Mouse (Mus musculus) layer of hippocampus, adult 6 months (tissue): Measurements from ENCODE around the gene Olfr1438-ps1. TPM values are rescaled to one million over a fixed set of nuclear protein-coding genes. Genes with fewer than 3 reads are reported as not detected.

Experiments
- long read RNA-seq, 2 experiments: library from polyadenylated mRNA; unstranded; transcript quantifications; one replicate each; pipeline ENCODE4 v2.0.0; 2019 to 2020
- polyA plus RNA-seq: library from polyadenylated mRNA; unstranded; fragments of <200 nt; fragmentation: Nextera tagmentation; gene quantifications from 2 replicates; pipeline ENCODE4 v1.2.3, GENCODE M21; 2021

Gene Olfr1438-ps1
- not detected in 2 replicates for polyA plus RNA-seq
- long read RNA-seq, experiment 1 = 0 reads
- long read RNA-seq, experiment 2 = 0 reads

GRCm38 (mm10) chr19:12335810-12336209, at the start of gene Olfr1438-ps1:
Gene Olfr1438-ps1, minus strand, starts transcription at chr19:12335910.

GRCm38 (mm10) chr19:12325001-12325400, 10.7 kb downstream of the Olfr1438-ps1 start, which contains the start of gene Olfr1437:
Gene Olfr1437, minus strand, starts transcription at chr19:12325101.

GRCm38 (mm10) chr19:12299030-12299429, 36.7 kb downstream of the Olfr1438-ps1 start, which contains the start of gene Olfr1436:
Gene Olfr1436, minus strand, starts transcription at chr19:12299130.

GRCm38 (mm10) chr19:12279554-12279953, 56.2 kb downstream of the Olfr1438-ps1 start, which contains the start of gene Olfr1434:
Gene Olfr1434, plus strand, starts transcription at chr19:12279854.

Other genes with a start within 250 kb of the Olfr1438-ps1 start
- not detected in 2 replicates for gene Olfr1426, start 243.9 kb downstream of the Olfr1438-ps1 start, polyA plus RNA-seq
- not detected in 2 replicates for gene Olfr1427, start 232.6 kb downstream of the Olfr1438-ps1 start, polyA plus RNA-seq
- gene Olfr1428, start 220.0 kb downstream of the Olfr1438-ps1 start, polyA plus RNA-seq = not detected in 2 replicates
- not detected in 2 replicates for gene Olfr76, start 212.7 kb downstream of the Olfr1438-ps1 start, polyA plus RNA-seq
- gene Olfr1555-ps1, start 165.8 kb downstream of the Olfr1438-ps1 start, polyA plus RNA-seq = not detected in 2 replicates
- not detected in 2 replicates for gene Olfr1431, start 135.3 kb downstream of the Olfr1438-ps1 start, polyA plus RNA-seq
- not detected in 2 replicates for gene Olfr1432, start 103.3 kb downstream of the Olfr1438-ps1 start, polyA plus RNA-seq
- gene Olfr262, start 94.3 kb downstream of the Olfr1438-ps1 start, polyA plus RNA-seq = not detected in 2 replicates
- not detected in 2 replicates for gene Olfr235, start 74.9 kb downstream of the Olfr1438-ps1 start, polyA plus RNA-seq
- not detected in 2 replicates for gene Olfr1434, start 56.1 kb downstream of the Olfr1438-ps1 start, polyA plus RNA-seq
- gene Olfr1436, start 36.8 kb downstream of the Olfr1438-ps1 start, polyA plus RNA-seq = not detected in 2 replicates
- gene Olfr1437, start 10.8 kb downstream of the Olfr1438-ps1 start, polyA plus RNA-seq = not detected in 2 replicates
- not detected in 2 replicates for gene Olfr1440, start 51.4 kb upstream of the Olfr1438-ps1 start, polyA plus RNA-seq
- gene Olfr1441, start 81.5 kb upstream of the Olfr1438-ps1 start, polyA plus RNA-seq = not detected in 2 replicates
- not detected in 2 replicates for gene Pfpl, start 92.0 kb upstream of the Olfr1438-ps1 start, polyA plus RNA-seq
- 2.8 and 2.9 TPM in 2 replicates for gene Mpeg1, start 124.9 kb upstream of the Olfr1438-ps1 start, polyA plus RNA-seq
- 4.0 and 4.5 TPM in 2 replicates for gene Dtx4, start 165.5 kb upstream of the Olfr1438-ps1 start, polyA plus RNA-seq
- 0.53 and 0.55 TPM in 2 replicates for gene Fam111a, start 209.8 kb upstream of the Olfr1438-ps1 start, polyA plus RNA-seq